Mouse (Mus musculus): ENCODE measurements around the gene Galnt3. TPM values are rescaled to one million over a fixed set of nuclear protein-coding genes. Genes with fewer than 3 reads are reported as not detected.

Gene Galnt3
- total RNA-seq, 2 experiments from 2014 or later: 2.0 TPM; not detected in 1

Other genes with a start within 250 kb of the Galnt3 start
- gene Ttc21b, start 131.6 kb upstream of the Galnt3 start, total RNA-seq (2021): 1 to 10 TPM; 2.0 to 2.7 TPM